8 mouse cellular contexts compared by ENCODE assay signal in genomic region chr4:152272449-152273049, GRCm38 (mm10). TPM values are rescaled to one million over a fixed set of nuclear protein-coding genes. Genes with fewer than 3 reads are reported as not detected.
DNase-seq lines count a peak whose midpoint lies in the region; ATAC-seq and TF ChIP-seq lines count a peak whose summit lies in the region.

No protein-coding gene starts in this region.

- H3K9me3 ChIP-seq in stomach, postnatal 0 days (ENCODE audit: control insufficient read depth, low read length): no peaks in the 10 kb centered on the region

- no peak overlapping the region for H3K4me2 ChIP-seq in stomach, postnatal 0 days (replicated peaks; ENCODE audit: low read depth)

- peak; percentile 39; the same call in 1 of the 2 replicates for ATAC-seq in stomach, postnatal 0 days (ENCODE audit: low FRiP score, low TSS enrichment)
- ATAC-seq in erythroblast, adult 5-6 weeks (replicated peaks; ENCODE audit: low FRiP score, poor library complexity, severe bottlenecking): no peak

- H3K27me3 ChIP-seq in stomach, postnatal 0 days (ENCODE audit: control insufficient read depth, insufficient read depth, low read length): no peaks in the 10 kb centered on the region

- H3K9ac ChIP-seq in stomach, postnatal 0 days (ENCODE audit: low read length): no peak overlapping the region

- no peak for TF ChIP-seq EP300 in stomach, postnatal 0 days (optimal IDR thresholded peaks at IDR 0.05)

- H3K36me3 ChIP-seq in stomach, postnatal 0 days (ENCODE audit: control insufficient read depth, insufficient read depth, low read length): no peaks in the 10 kb centered on the region

- H3K4me1 ChIP-seq in stomach, postnatal 0 days (replicated peaks; ENCODE audit: control insufficient read depth, insufficient read depth): no peaks in the 10 kb centered on the region; the same call in none of the 2 replicates

- WGBS in stomach, postnatal 0 days: 24% methylated on average over 9 of the region's 9 CpGs

- DNase-seq in 3134 (ENCODE audit: extremely low read depth, insufficient read length, low spot score): peak; percentile 48
- DNase-seq in Muller cell, postnatal 12 days (ENCODE audit: inconsistent ontology term): peak; percentile 60
- peak; percentile 99 for DNase-seq in heart, adult 11 months
- peak; percentile 42 for DNase-seq in kidney, adult 11 months
- peak; percentile 79 for DNase-seq in lung, postnatal 10 days
- peak; percentile 35 for DNase-seq in stomach, postnatal 0 days (ENCODE audit: low spot score)
- DNase-seq in layer of hippocampus, adult 8-10 months (ENCODE audit: low spot score in 2 of 2): no peak

- H3K4me3 ChIP-seq in stomach, postnatal 0 days (ENCODE audit: low read depth, low read length): no peak overlapping the region

- peak; percentile 61 for TF ChIP-seq CTCF in stomach, postnatal 0 days (IDR thresholded peaks at IDR 0.05; ENCODE audit: low read depth)

- H3K27ac ChIP-seq in stomach, postnatal 0 days (replicated peaks): peak overlapping the region; percentile 82

RNA-seq across cellular contexts. Expression of gene Gpr153, which starts 1.5 kb away (rescaled TPM):
- 6.9 and 8.4 TPM in 2 replicates for polyA plus RNA-seq in stomach, postnatal 0 days (2015; fragmentation: Nextera tagmentation; extraction: Ambion mirVana)
- total RNA-seq in erythroblast, adult 5-6 weeks (2015; ENCODE audit: low replicate concordance): not detected in 2 replicates
- total RNA-seq in erythroblast, adult 5-6 weeks (2017; ENCODE audit: low replicate concordance): 0.28 TPM in 1 of 2 replicates, not detected in the other
- 1 to 10 TPM; 5.9 to 7.2 (median 6.6) TPM for total RNA-seq in layer of hippocampus, adult 8-10 months (2022)

RNA-seq across cellular contexts. Expression of gene Hes3, which starts 18.9 kb away (rescaled TPM):
- polyA plus RNA-seq in stomach, postnatal 0 days (2015; fragmentation: Nextera tagmentation; extraction: Ambion mirVana): not detected in 2 replicates
- total RNA-seq in erythroblast, adult 5-6 weeks (2015; ENCODE audit: low replicate concordance): not detected in 2 replicates
- not detected in 2 replicates for total RNA-seq in erythroblast, adult 5-6 weeks (2017; ENCODE audit: low replicate concordance)
- total RNA-seq in layer of hippocampus, adult 8-10 months (2022): not detected

RNA-seq across cellular contexts. Expression of gene Icmt, which starts 24.5 kb away (rescaled TPM):
- polyA plus RNA-seq in stomach, postnatal 0 days (2015; fragmentation: Nextera tagmentation; extraction: Ambion mirVana): 9.6 and 10.2 TPM in 2 replicates
- total RNA-seq in erythroblast, adult 5-6 weeks (2015; ENCODE audit: low replicate concordance): 3.7 and 6.5 TPM in 2 replicates
- total RNA-seq in erythroblast, adult 5-6 weeks (2017; ENCODE audit: low replicate concordance): 4.6 and 5.8 TPM in 2 replicates
- total RNA-seq in layer of hippocampus, adult 8-10 months (2022): 10 to 100 TPM; 38.0 to 52.1 (median 47.0) TPM

RNA-seq across cellular contexts. Expression of gene Rnf207, which starts 46.2 kb away (rescaled TPM):
- polyA plus RNA-seq in stomach, postnatal 0 days (2015; fragmentation: Nextera tagmentation; extraction: Ambion mirVana): 0.40 and 0.46 TPM in 2 replicates
- total RNA-seq in erythroblast, adult 5-6 weeks (2015; ENCODE audit: low replicate concordance): 0.19 TPM in 1 of 2 replicates, not detected in the other
- not detected in 2 replicates for total RNA-seq in erythroblast, adult 5-6 weeks (2017; ENCODE audit: low replicate concordance)
- total RNA-seq in layer of hippocampus, adult 8-10 months (2022): 10 to 100 TPM; 11.3 to 16.5 (median 13.8) TPM

RNA-seq across cellular contexts. Expression of gene Rpl22, which starts 53.0 kb away (rescaled TPM):
- 351 and 372 TPM in 2 replicates for polyA plus RNA-seq in stomach, postnatal 0 days (2015; fragmentation: Nextera tagmentation; extraction: Ambion mirVana)
- 338 and 340 TPM in 2 replicates for total RNA-seq in erythroblast, adult 5-6 weeks (2015; ENCODE audit: low replicate concordance)
- 322 and 331 TPM in 2 replicates for total RNA-seq in erythroblast, adult 5-6 weeks (2017; ENCODE audit: low replicate concordance)
- 100 to 1,000 TPM; 161 to 249 (median 201) TPM for total RNA-seq in layer of hippocampus, adult 8-10 months (2022)

Comparison
In these comparisons a context has a peak if more than half of its experiments do, and no peak if none do; other contexts are left out.
1. DNase-seq: peak in 3134 (single experiment), Muller cell, postnatal 12 days (single experiment), heart, adult 11 months (single experiment), kidney, adult 11 months (single experiment), lung, postnatal 10 days (single experiment) and stomach, postnatal 0 days (single experiment); none in layer of hippocampus, adult 8-10 months (0 of 2).
2. RNA of gene Gpr153, which starts 1.5 kb away (total RNA-seq): 5.9 to 7.2 TPM in layer of hippocampus, adult 8-10 months; 0.28 TPM in erythroblast, adult 5-6 weeks; every median in the first group is over 4 times any median in the second.
3. RNA of gene Icmt, which starts 24.5 kb away (total RNA-seq): 38.0 to 52.1 TPM in layer of hippocampus, adult 8-10 months; 3.7 to 6.5 TPM in erythroblast, adult 5-6 weeks; every median in the first group is over 4 times any median in the second.